Mouse (Mus musculus): ENCODE results near the gene Arl5a. TPM values are rescaled to one million over a fixed set of nuclear protein-coding genes. Genes with fewer than 3 reads are reported as not detected.

The Arl5a gene
- polyA plus RNA-seq (2015; fragmentation: Nextera tagmentation; extraction: Ambion mirVana) = 49.3 and 50.4 TPM in 2 replicates

GRCm38 (mm10) chr2:52424747-52425522, at the start of gene Arl5a:
Arl5a (minus strand) TSS chr2:52424901.
- peak; percentile 94 for ATAC-seq (replicated peaks)
- peak within 1 kb of the TSS; percentile 100 for H3K4me3 ChIP-seq
- H3K4me2 ChIP-seq (replicated peaks) = peak within 1 kb of the TSS; percentile 52
- peak within 1 kb of the TSS; percentile 88 for H3K27ac ChIP-seq (replicated peaks)
- peaks cover 34% of the 10 kb centered on the region for H3K4me1 ChIP-seq
- no peaks in the 10 kb centered on the region for H3K27me3 ChIP-seq
- no peaks in the 10 kb centered on the region for H3K36me3 ChIP-seq
- no peaks in the 10 kb centered on the region for H3K9me3 ChIP-seq
- under 1% methylated on average over 57 of the region's 57 CpGs for WGBS
- H3K9ac ChIP-seq (replicated peaks) = peak within 1 kb of the TSS; percentile 91

GRCm38 (mm10) chr2:52471545-52472291, 47.0 kb upstream of the Arl5a start:
- H3K4me3 ChIP-seq = no peak overlapping the region
- H3K4me2 ChIP-seq (replicated peaks) = no peak overlapping the region
- H3K36me3 ChIP-seq = peaks cover 14% of the 10 kb centered on the region
- H3K27me3 ChIP-seq = no peaks in the 10 kb centered on the region
- no peak overlapping the region for H3K9ac ChIP-seq (replicated peaks)
- ATAC-seq (replicated peaks) = 0 out of 2 replicates have a peak, but pooled peaks have one; percentile 23
- H3K9me3 ChIP-seq = no peaks in the 10 kb centered on the region
- 37% methylated on average over 4 of the region's 4 CpGs for WGBS
- no peak overlapping the region for H3K27ac ChIP-seq (replicated peaks)
- peaks cover 11% of the 10 kb centered on the region for H3K4me1 ChIP-seq

GRCm38 (mm10) chr2:52470044-52470560, 45.4 kb upstream of the Arl5a start:
- H3K27me3 ChIP-seq = no peaks in the 10 kb centered on the region
- ATAC-seq (replicated peaks) = no peak
- peaks cover 10% of the 10 kb centered on the region for H3K36me3 ChIP-seq
- no peak overlapping the region for H3K4me2 ChIP-seq (replicated peaks)
- 91% methylated on average over 4 of the region's 4 CpGs for WGBS
- H3K4me3 ChIP-seq = no peak overlapping the region
- H3K4me1 ChIP-seq = peaks cover 11% of the 10 kb centered on the region
- no peak overlapping the region for H3K27ac ChIP-seq (replicated peaks)
- no peaks in the 10 kb centered on the region for H3K9me3 ChIP-seq
- H3K9ac ChIP-seq (replicated peaks) = no peak overlapping the region

GRCm38 (mm10) chr2:52467629-52468028, 42.9 kb upstream of the Arl5a start:
- no peak for ATAC-seq (replicated peaks)
- peaks cover 11% of the 10 kb centered on the region for H3K4me1 ChIP-seq
- 82% methylated on average over 6 of the region's 6 CpGs for WGBS
- no peak overlapping the region for H3K9ac ChIP-seq (replicated peaks)
- H3K9me3 ChIP-seq = no peaks in the 10 kb centered on the region
- no peak overlapping the region for H3K4me3 ChIP-seq
- H3K27ac ChIP-seq (replicated peaks) = no peak overlapping the region
- H3K36me3 ChIP-seq = no peaks in the 10 kb centered on the region
- H3K27me3 ChIP-seq = no peaks in the 10 kb centered on the region
- H3K4me2 ChIP-seq (replicated peaks) = no peak overlapping the region

GRCm38 (mm10) chr2:52461206-52461967, 36.7 kb upstream of the Arl5a start:
- no peak overlapping the region for H3K4me3 ChIP-seq
- no peak for ATAC-seq (replicated peaks)
- WGBS = 85% methylated on average over 12 of the region's 12 CpGs
- H3K9ac ChIP-seq (replicated peaks) = no peak overlapping the region
- H3K4me2 ChIP-seq (replicated peaks) = no peak overlapping the region
- H3K9me3 ChIP-seq = no peaks in the 10 kb centered on the region
- no peak overlapping the region for H3K27ac ChIP-seq (replicated peaks)
- no peaks in the 10 kb centered on the region for H3K4me1 ChIP-seq
- no peaks in the 10 kb centered on the region for H3K36me3 ChIP-seq
- no peaks in the 10 kb centered on the region for H3K27me3 ChIP-seq

GRCm38 (mm10) chr2:52455606-52456479, 31.1 kb upstream of the Arl5a start:
- no peak overlapping the region for H3K4me3 ChIP-seq
- 0 out of 2 replicates have a peak, but pooled peaks have one; percentile 38 for ATAC-seq (replicated peaks)
- no peak overlapping the region for H3K9ac ChIP-seq (replicated peaks)
- no peaks in the 10 kb centered on the region for H3K4me1 ChIP-seq
- 52% methylated on average over 7 of the region's 7 CpGs for WGBS
- H3K4me2 ChIP-seq (replicated peaks) = no peak overlapping the region
- H3K36me3 ChIP-seq = peaks cover 4% of the 10 kb centered on the region; the same call in 1 of the 2 replicates
- H3K9me3 ChIP-seq = no peaks in the 10 kb centered on the region
- no peak overlapping the region for H3K27ac ChIP-seq (replicated peaks)
- H3K27me3 ChIP-seq = no peaks in the 10 kb centered on the region

GRCm38 (mm10) chr2:52449818-52450217, 25.1 kb upstream of the Arl5a start:
- no peak for ATAC-seq (replicated peaks)
- Histone ChIP-seq H3K4me1 (no peaks in the 10 kb centered on the region), H3K9me3 (no peaks in the 10 kb centered on the region), H3K9ac (replicated peaks) (no peak overlapping the region), H3K4me3 (no peak overlapping the region), H3K4me2 (replicated peaks) (no peak overlapping the region), H3K27me3 (no peaks in the 10 kb centered on the region), H3K27ac (replicated peaks) (no peak overlapping the region), H3K36me3 (peaks cover 10% of the 10 kb centered on the region)
- WGBS = 86% methylated on average over 8 of the region's 8 CpGs

GRCm38 (mm10) chr2:52448916-52449315, 24.2 kb upstream of the Arl5a start:
- Histone ChIP-seq H3K9ac (replicated peaks) (no peak overlapping the region), H3K27me3 (no peaks in the 10 kb centered on the region), H3K4me3 (no peak overlapping the region), H3K27ac (replicated peaks) (no peak overlapping the region), H3K36me3 (peaks cover 10% of the 10 kb centered on the region), H3K4me2 (replicated peaks) (no peak overlapping the region), H3K4me1 (no peaks in the 10 kb centered on the region), H3K9me3 (no peaks in the 10 kb centered on the region)
- ATAC-seq (replicated peaks) = no peak
- 87% methylated on average over 1 of the region's 1 CpGs for WGBS

GRCm38 (mm10) chr2:52446648-52447047, 21.9 kb upstream of the Arl5a start:
- Histone ChIP-seq H3K4me1 (peaks cover 5% of the 10 kb centered on the region; the same call in 1 of the 2 replicates), H3K36me3 (peaks cover 10% of the 10 kb centered on the region), H3K27ac (replicated peaks) (no peak overlapping the region), H3K9ac (replicated peaks) (no peak overlapping the region), H3K4me2 (replicated peaks) (no peak overlapping the region), H3K4me3 (no peak overlapping the region), H3K27me3 (no peaks in the 10 kb centered on the region), H3K9me3 (no peaks in the 10 kb centered on the region)
- ATAC-seq (replicated peaks) = no peak
- WGBS = 67% methylated on average over 5 of the region's 5 CpGs

GRCm38 (mm10) chr2:52442125-52442524, 17.4 kb upstream of the Arl5a start:
- Histone ChIP-seq H3K36me3 (no peaks in the 10 kb centered on the region), H3K4me1 (peaks cover 13% of the 10 kb centered on the region), H3K9ac (replicated peaks) (no peak overlapping the region), H3K4me2 (replicated peaks) (no peak overlapping the region), H3K27ac (replicated peaks) (0 out of 2 replicates have a peak overlapping the region, but pooled peaks have one; percentile 7), H3K27me3 (no peaks in the 10 kb centered on the region), H3K4me3 (no peak overlapping the region), H3K9me3 (no peaks in the 10 kb centered on the region)
- no peak for ATAC-seq (replicated peaks)
- WGBS = 42% methylated on average over 5 of the region's 5 CpGs

- Histone ChIP-seq H3K4me2 (replicated peaks) (no peak overlapping the region), H3K27me3 (no peaks in the 10 kb centered on the region), H3K4me3 (no peak overlapping the region), H3K9me3 (no peaks in the 10 kb centered on the region), H3K9ac (replicated peaks) (no peak overlapping the region), H3K4me1 (peaks cover 22% of the 10 kb centered on the region), H3K27ac (replicated peaks) (no peak overlapping the region), H3K36me3 (no peaks in the 10 kb centered on the region)
- WGBS = 80% methylated on average over 4 of the region's 4 CpGs
- ATAC-seq (replicated peaks) = no peak
Observed at GRCm38 (mm10) chr2:52440420-52441015, 15.8 kb upstream of the Arl5a start.

Data from forebrain, embryonic 15.5 days (tissue).